Mouse (Mus musculus): ENCODE measurements around the gene Gm26897.

Gm26897 gene

GRCm38 (mm10) chr5:111749599-111749998 lies 15.9 kb downstream of the Gm26897 start:
- no peak for DNase-seq (ENCODE audit: low spot score in 2 of 2)

GRCm38 (mm10) chr5:111750092-111750491 lies 16.4 kb downstream of the Gm26897 start:
- DNase-seq (ENCODE audit: low spot score in 2 of 2): no peak

- DNase-seq (ENCODE audit: low spot score in 2 of 2): peak; percentile 59 to 62
Measured at GRCm38 (mm10) chr5:111754484-111755139, 20.9 kb downstream of the Gm26897 start.

GRCm38 (mm10) chr5:111755330-111755729 lies 21.6 kb downstream of the Gm26897 start:
- no peak for DNase-seq (ENCODE audit: low spot score in 2 of 2)

- no peak for DNase-seq (ENCODE audit: low spot score in 2 of 2)
Measured at GRCm38 (mm10) chr5:111760721-111761480, 27.2 kb downstream of the Gm26897 start.

GRCm38 (mm10) chr5:111761574-111761973 lies 27.9 kb downstream of the Gm26897 start:
- DNase-seq (ENCODE audit: low spot score in 2 of 2): no peak

- peak; percentile 82 to 86 for DNase-seq (ENCODE audit: low spot score in 2 of 2)
Measured at GRCm38 (mm10) chr5:111762085-111762484, 28.4 kb downstream of the Gm26897 start.

- DNase-seq (ENCODE audit: low spot score in 2 of 2): no peak
Measured at GRCm38 (mm10) chr5:111765671-111766290, 32.1 kb downstream of the Gm26897 start.

- DNase-seq (ENCODE audit: low spot score in 2 of 2): no peak
Measured at GRCm38 (mm10) chr5:111766696-111767095, 33.0 kb downstream of the Gm26897 start.

- DNase-seq (ENCODE audit: low spot score in 2 of 2): no peak
Measured at GRCm38 (mm10) chr5:111770266-111770665, 36.5 kb downstream of the Gm26897 start.

- no peak for DNase-seq (ENCODE audit: low spot score in 2 of 2)
Measured at GRCm38 (mm10) chr5:111772127-111772526, 38.4 kb downstream of the Gm26897 start.

- no peak for DNase-seq (ENCODE audit: low spot score in 2 of 2)
Measured at GRCm38 (mm10) chr5:111772591-111773406, 39.1 kb downstream of the Gm26897 start.

- DNase-seq (ENCODE audit: low spot score in 2 of 2): no peak
Measured at GRCm38 (mm10) chr5:111773407-111773733, 39.6 kb downstream of the Gm26897 start.

GRCm38 (mm10) chr5:111776246-111776645 lies 42.5 kb downstream of the Gm26897 start:
- no peak for DNase-seq (ENCODE audit: low spot score in 2 of 2)

- DNase-seq (ENCODE audit: low spot score in 2 of 2): no peak
Measured at GRCm38 (mm10) chr5:111778093-111778492, 44.4 kb downstream of the Gm26897 start.

GRCm38 (mm10) chr5:111779776-111780485 lies 46.2 kb downstream of the Gm26897 start:
- no peak for DNase-seq (ENCODE audit: low spot score in 2 of 2)
